Mouse (Mus musculus) stomach, embryonic 16.5 days (tissue): ENCODE data around the gene Tango6. TPM values are rescaled to one million over a fixed set of nuclear protein-coding genes. Genes with fewer than 3 reads are reported as not detected.
A peak's percentile ranks its signal among the peaks of the same experiment; 100 is the strongest.

ENCODE experiments used
- ATAC-seq: fragments of 200-750 bp; cut with Nextera tagmentation; 2 replicates; pipeline ENCODE4 v1.8.0; 2017; ENCODE audit warnings: moderate number of reproducible peaks, moderate TSS enrichment; ENCODE audit not compliant: insufficient read depth, low FRiP score
- H3K27ac ChIP-seq: fragments of 300-500 bp; sonication (generic); 2 replicates; pipeline ENCODE4 v1.5.1; 2014; ENCODE audit warnings: low read length
- H3K27me3 ChIP-seq: fragments of 300-500 bp; sonication (generic); 2 replicates; pipeline ENCODE4 v1.6.1; 2014; ENCODE audit warnings: low read length, control low read depth, mixed read lengths; ENCODE audit not compliant: control insufficient read depth, insufficient read depth
- H3K36me3 ChIP-seq: fragments of 300-500 bp; sonication (generic); 2 replicates; pipeline ENCODE4 v1.6.1; 2014; ENCODE audit warnings: low read length; ENCODE audit not compliant: control insufficient read depth, insufficient read depth
- H3K4me1 ChIP-seq: fragments of 300-500 bp; sonication (generic); 2 replicates; pipeline ENCODE4 v1.6.1; 2014; ENCODE audit warnings: low read length, control low read depth, mixed read lengths; ENCODE audit not compliant: control insufficient read depth, insufficient read depth
- H3K4me2 ChIP-seq: fragments of 300-500 bp; sonication (generic); 2 replicates; pipeline ENCODE4 v1.6.1; 2014; ENCODE audit warnings: low read depth, low read length, mixed read lengths
- H3K4me3 ChIP-seq: fragments of 300-500 bp; sonication (generic); replicated peaks from 2 replicates; pipeline ENCODE4 v1.5.1; 2014; ENCODE audit warnings: mild to moderate bottlenecking, low read length
- H3K9ac ChIP-seq: fragments of 300-500 bp; sonication (generic); 2 replicates; pipeline ENCODE4 v1.6.1; 2014; ENCODE audit warnings: low read length
- H3K9me3 ChIP-seq: fragments of 300-500 bp; sonication (generic); replicated peaks from 2 replicates; pipeline ENCODE4 v1.6.1; 2016; ENCODE audit warnings: low read length, control low read depth; ENCODE audit not compliant: control insufficient read depth
- WGBS: fragments of 180-500 bp; shearing (Covaris S2); extraction: QIAGEN DNeasy Blood & Tissue Kit; methylation state at CpG from one replicate; pipeline ENCODE4 v1.1.7; 2014; 5-methylcytosine and 5-hydroxymethylcytosine counted together
- polyA plus RNA-seq: library from polyadenylated mRNA; unstranded; fragments of >200 nt; fragmentation: Nextera tagmentation; extraction: Ambion mirVana; gene quantifications from 2 replicates; pipeline ENCODE4 v1.2.1, GENCODE M21; 2015

Gene Tango6
- polyA plus RNA-seq, 1 experiment from 2014 or later: 9.4 TPM

DNA sequence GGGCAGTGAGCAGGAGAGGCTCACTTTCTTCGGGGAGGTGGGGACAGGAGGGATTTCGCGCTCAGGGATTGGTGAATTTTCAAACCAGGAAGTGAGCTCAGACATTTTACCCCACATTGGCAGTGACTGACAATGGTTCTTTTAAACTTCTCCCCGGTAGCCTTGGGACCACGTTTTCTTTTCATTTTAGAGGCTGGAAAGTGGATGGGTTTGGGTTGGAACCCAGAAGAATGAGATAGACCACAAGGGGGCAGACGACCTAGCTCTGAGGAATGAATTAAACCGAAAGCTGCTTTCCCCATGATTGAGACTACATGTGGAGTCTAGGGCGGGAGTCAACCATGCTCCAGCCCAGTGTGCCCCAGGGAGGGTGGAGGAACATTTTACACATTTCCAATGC, 8.0 kb upstream of the Tango6 start:
- H3K36me3 ChIP-seq: no peaks in the 10 kb centered on the region
- no peaks in the 10 kb centered on the region for H3K4me1 ChIP-seq
- no peak overlapping the region for H3K27ac ChIP-seq
- no peak overlapping the region for H3K4me2 ChIP-seq
- no peak overlapping the region for H3K9ac ChIP-seq
- no peaks in the 10 kb centered on the region for H3K27me3 ChIP-seq
- no peaks in the 10 kb centered on the region for H3K9me3 ChIP-seq
- 73% methylated on average over 8 of the region's 8 CpGs for WGBS
- no peak for ATAC-seq
- H3K4me3 ChIP-seq: no peak overlapping the region

DNA sequence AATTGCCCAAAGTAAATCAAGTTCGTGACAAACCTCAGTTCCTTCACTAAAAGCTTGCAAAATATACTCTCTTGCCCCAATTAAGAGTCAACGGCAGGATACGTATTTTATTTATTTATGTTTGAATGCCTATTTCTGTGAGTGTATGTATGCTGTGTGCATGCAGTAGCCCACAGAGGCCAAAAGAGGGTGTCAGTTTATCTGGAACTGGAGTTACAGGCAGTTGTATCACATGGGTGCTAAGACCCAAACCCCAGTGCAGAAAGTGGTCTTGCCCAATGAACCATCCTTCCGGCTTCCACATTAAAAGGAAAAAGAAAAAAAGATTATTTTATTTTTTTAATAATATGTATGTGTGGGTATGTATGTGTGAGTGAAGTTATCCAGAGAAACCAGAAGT, 1.5 kb downstream of the Tango6 start:
- H3K36me3 ChIP-seq: no peaks in the 10 kb centered on the region
- H3K9ac ChIP-seq: no peak overlapping the region
- 94% methylated on average over 4 of the region's 4 CpGs for WGBS
- H3K4me3 ChIP-seq: no peak overlapping the region
- H3K4me1 ChIP-seq: peaks cover 5% of the 10 kb centered on the region; the same call in 1 of the 2 replicates
- no peak overlapping the region for H3K27ac ChIP-seq
- no peak overlapping the region for H3K4me2 ChIP-seq
- no peaks in the 10 kb centered on the region for H3K9me3 ChIP-seq
- ATAC-seq: no peak
- H3K27me3 ChIP-seq: no peaks in the 10 kb centered on the region

DNA sequence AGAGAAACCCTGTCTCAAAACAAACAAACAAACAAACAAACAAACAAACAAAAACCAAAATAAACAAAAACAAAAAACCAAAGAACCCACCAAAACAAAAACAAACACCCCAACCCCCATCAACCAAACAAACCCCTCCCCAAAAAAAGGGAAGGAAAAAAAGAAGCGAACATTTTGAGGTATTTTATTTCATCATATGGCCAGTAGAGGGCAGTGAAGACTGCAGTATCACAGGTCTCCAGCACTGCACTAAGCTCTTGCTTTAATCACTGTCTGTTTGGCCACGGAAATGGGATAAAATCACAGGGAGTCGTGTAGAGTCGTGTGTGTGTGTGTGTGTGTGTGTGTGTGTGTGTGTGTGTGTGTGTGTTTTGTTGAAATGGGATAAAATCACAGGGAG, 4.6 kb downstream of the Tango6 start:
- no peaks in the 10 kb centered on the region for H3K27me3 ChIP-seq
- no peaks in the 10 kb centered on the region for H3K36me3 ChIP-seq
- no peak overlapping the region for H3K27ac ChIP-seq
- peaks cover 5% of the 10 kb centered on the region; the same call in 1 of the 2 replicates for H3K4me1 ChIP-seq
- ATAC-seq: no peak
- no peak overlapping the region for H3K4me2 ChIP-seq
- 3% methylated on average over 4 of the region's 4 CpGs for WGBS
- no peak overlapping the region for H3K4me3 ChIP-seq
- no peak overlapping the region for H3K9ac ChIP-seq
- H3K9me3 ChIP-seq: no peaks in the 10 kb centered on the region

DNA sequence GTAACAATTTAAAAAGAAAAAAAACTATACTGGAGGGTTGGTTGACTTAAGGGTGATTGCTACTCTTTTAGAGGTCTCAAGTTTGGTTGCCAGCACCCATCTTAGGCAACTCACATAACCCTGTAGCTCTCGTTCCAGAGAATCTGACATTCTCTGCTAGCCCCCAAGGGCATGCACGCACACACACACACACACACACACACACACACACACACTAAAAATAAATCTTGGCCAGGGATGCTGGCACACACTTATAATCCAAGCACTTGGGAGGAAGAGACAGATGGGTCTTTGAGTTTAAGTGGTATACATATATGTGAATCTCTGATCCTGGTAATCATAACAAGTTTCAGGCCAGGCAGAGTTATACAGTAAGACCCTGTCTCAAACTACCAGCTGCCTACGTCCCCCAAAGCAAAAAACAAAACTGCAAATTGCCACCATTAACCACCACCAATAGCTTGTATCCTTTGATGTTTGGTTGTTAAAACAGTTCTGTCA, 14.9 kb downstream of the Tango6 start:
- H3K4me1 ChIP-seq: no peaks in the 10 kb centered on the region
- WGBS: 78% methylated on average over 3 of the region's 3 CpGs
- no peak overlapping the region for H3K27ac ChIP-seq
- H3K9me3 ChIP-seq: no peaks in the 10 kb centered on the region
- H3K36me3 ChIP-seq: 0 out of 2 replicates have a peak, but pooled peaks cover 3% of the 10 kb centered on the region
- H3K4me2 ChIP-seq: no peak overlapping the region
- H3K4me3 ChIP-seq: no peak overlapping the region
- no peaks in the 10 kb centered on the region for H3K27me3 ChIP-seq
- H3K9ac ChIP-seq: no peak overlapping the region
- ATAC-seq: no peak

DNA sequence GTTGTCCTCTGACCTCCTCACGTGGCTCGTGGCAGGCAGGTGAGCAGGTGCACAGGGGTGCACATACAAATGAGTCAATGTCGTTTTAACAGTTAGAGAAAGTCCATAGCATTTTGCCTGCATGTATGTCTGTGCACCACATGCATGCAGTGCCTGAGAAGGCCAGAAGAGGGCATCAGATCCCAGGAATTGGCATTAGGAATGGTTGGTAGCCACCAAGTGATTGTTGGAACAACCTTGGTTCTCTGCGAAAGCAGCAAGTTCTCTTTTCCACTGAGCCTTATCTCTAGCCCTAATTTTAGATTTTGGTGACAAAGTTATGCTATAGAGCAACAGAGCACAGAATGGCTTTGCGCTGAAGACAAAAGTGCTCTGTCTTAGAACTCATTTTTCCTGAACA, 16.7 kb downstream of the Tango6 start:
- Histone ChIP-seq H3K4me2 (no peak overlapping the region), H3K4me3 (no peak overlapping the region), H3K27me3 (no peaks in the 10 kb centered on the region), H3K9ac (no peak overlapping the region), H3K9me3 (no peaks in the 10 kb centered on the region), H3K4me1 (peaks cover 6% of the 10 kb centered on the region; the same call in 1 of the 2 replicates), H3K36me3 (0 out of 2 replicates have a peak, but pooled peaks cover 3% of the 10 kb centered on the region), H3K27ac (no peak overlapping the region)
- 75% methylated on average over 5 of the region's 5 CpGs for WGBS
- ATAC-seq: no peak

DNA sequence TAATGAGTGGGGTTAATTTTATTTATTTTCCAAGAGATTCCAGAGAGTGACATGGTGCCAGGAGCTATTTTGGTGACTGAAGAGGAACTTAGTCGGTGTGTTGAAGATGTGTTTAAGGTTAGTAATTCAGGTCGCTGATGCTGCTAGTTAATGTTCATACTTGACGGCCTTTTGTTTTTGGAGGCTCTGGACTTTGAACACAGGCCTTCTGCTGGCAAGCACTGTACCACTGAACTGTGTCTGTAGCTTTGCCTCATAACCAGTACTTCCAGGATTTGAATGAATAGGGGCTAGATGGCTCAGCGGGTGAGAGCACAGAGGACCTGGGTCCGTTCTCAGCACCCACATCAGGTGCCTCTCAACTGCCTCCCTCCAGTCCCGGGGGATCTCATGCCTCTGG, 17.3 kb downstream of the Tango6 start:
- Histone ChIP-seq H3K36me3 (0 out of 2 replicates have a peak, but pooled peaks cover 3% of the 10 kb centered on the region), H3K9ac (no peak overlapping the region), H3K4me3 (no peak overlapping the region), H3K27ac (no peak overlapping the region), H3K4me2 (no peak overlapping the region), H3K4me1 (peaks cover 7% of the 10 kb centered on the region; the same call in 1 of the 2 replicates), H3K9me3 (no peaks in the 10 kb centered on the region), H3K27me3 (no peaks in the 10 kb centered on the region)
- 96% methylated on average over 6 of the region's 6 CpGs for WGBS
- ATAC-seq: no peak

DNA sequence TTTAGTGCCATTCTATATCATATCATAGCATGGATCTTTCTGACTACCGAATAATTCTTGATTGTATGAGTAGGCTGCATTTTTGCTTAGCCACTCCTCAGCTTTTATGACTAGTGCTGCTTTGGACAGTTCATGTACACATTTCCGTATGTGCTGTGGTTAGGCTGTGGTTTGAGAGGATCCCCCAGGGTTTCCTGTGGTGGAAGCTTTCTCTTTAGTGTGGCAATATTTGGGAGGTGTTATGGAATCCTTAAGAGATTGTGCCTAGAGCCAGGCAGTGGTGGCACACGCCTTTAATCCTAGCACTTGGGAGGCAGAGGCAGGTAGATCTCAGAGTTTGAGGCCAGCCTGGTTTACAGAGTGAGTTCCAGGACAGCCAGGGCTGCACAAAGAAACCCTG, 18.5 kb downstream of the Tango6 start:
- Histone ChIP-seq H3K4me2 (no peak overlapping the region), H3K9ac (no peak overlapping the region), H3K27ac (no peak overlapping the region), H3K4me1 (peaks cover 7% of the 10 kb centered on the region; the same call in 1 of the 2 replicates), H3K4me3 (no peak overlapping the region), H3K27me3 (no peaks in the 10 kb centered on the region), H3K9me3 (no peaks in the 10 kb centered on the region), H3K36me3 (no peaks in the 10 kb centered on the region)
- ATAC-seq: no peak
- WGBS: 83% methylated on average over 3 of the region's 3 CpGs

DNA sequence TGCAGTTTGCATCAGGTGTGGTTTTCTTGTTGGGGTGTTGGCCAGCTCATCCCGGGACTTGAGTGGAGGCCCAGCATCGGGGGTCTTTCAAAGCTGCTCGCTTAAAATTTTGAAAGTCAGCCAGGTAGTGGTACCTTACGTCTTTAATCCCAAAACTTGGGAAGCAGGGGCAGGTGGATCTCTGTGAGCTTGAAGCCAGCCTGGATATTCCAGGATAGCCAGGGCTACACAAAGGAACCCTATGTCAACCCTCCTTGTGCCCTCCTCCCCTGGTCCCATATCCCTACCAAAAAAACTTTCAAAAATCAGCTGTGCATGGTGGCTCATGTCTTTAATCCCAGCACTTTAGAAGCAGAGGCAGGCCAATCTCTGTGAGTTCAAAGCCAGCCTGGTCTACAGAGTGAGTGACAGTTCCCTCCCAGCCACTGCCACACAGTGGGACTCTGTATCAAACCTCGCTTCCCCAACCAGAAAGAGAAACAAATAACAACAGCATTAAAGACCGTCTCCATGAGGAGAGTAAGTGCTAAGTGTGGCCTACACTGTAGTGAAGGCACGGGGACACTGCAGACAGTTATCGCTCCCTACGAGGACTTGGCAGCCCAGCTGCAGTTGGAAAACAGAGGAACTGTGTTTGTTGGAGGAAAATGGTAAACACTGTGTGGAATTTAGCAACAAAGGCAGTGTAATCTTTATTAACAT, 21.5 kb downstream of the Tango6 start:
- H3K36me3 ChIP-seq: no peaks in the 10 kb centered on the region
- H3K27me3 ChIP-seq: no peaks in the 10 kb centered on the region
- no peaks in the 10 kb centered on the region for H3K9me3 ChIP-seq
- ATAC-seq: peak; percentile 62
- H3K27ac ChIP-seq: peak overlapping the region; percentile 87
- H3K4me1 ChIP-seq: peaks cover 7% of the 10 kb centered on the region; the same call in 1 of the 2 replicates
- H3K4me3 ChIP-seq: no peak overlapping the region
- 67% methylated on average over 9 of the region's 9 CpGs for WGBS
- no peak overlapping the region for H3K9ac ChIP-seq
- H3K4me2 ChIP-seq: peak overlapping the region; percentile 5; the same call in 1 of the 2 replicates

DNA sequence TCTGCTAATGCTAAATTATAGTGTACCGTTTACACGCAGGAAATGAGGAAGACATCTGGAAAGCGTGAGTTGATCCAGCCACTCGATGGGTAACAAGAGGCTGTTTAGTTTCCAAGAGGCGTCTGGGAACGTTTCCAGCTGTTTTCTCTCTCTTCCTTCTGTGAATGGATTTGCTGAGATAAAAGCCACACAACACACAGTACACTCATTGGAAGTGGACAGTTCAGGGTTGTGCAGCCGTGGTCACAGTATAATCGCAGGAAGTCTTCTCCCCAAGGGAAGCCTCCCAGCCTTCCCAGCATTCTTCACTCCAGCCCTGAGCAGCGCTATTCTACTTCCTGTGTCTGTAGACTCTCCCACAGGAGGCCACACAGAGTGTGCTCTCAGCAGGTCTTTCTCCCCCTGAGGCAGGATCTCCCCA, 22.0 kb downstream of the Tango6 start:
- no peaks in the 10 kb centered on the region for H3K27me3 ChIP-seq
- H3K4me1 ChIP-seq: peaks cover 7% of the 10 kb centered on the region; the same call in 1 of the 2 replicates
- no peaks in the 10 kb centered on the region for H3K36me3 ChIP-seq
- 37% methylated on average over 9 of the region's 9 CpGs for WGBS
- no peak overlapping the region for H3K4me3 ChIP-seq
- peak overlapping the region; percentile 5; the same call in 1 of the 2 replicates for H3K4me2 ChIP-seq
- no peaks in the 10 kb centered on the region for H3K9me3 ChIP-seq
- peak overlapping the region; percentile 87 for H3K27ac ChIP-seq
- H3K9ac ChIP-seq: no peak overlapping the region
- ATAC-seq: peak; percentile 90
